Mouse (Mus musculus) skeletal muscle tissue, adult 2 months (tissue): ENCODE results near the gene Stk35.

Experiments used
- DNase-seq: peaks from one replicate; pipeline ENCODE4 v3.0.0-alpha.2; 2012; ENCODE audit warnings: low read depth, low spot score

The Stk35 gene

DNA sequence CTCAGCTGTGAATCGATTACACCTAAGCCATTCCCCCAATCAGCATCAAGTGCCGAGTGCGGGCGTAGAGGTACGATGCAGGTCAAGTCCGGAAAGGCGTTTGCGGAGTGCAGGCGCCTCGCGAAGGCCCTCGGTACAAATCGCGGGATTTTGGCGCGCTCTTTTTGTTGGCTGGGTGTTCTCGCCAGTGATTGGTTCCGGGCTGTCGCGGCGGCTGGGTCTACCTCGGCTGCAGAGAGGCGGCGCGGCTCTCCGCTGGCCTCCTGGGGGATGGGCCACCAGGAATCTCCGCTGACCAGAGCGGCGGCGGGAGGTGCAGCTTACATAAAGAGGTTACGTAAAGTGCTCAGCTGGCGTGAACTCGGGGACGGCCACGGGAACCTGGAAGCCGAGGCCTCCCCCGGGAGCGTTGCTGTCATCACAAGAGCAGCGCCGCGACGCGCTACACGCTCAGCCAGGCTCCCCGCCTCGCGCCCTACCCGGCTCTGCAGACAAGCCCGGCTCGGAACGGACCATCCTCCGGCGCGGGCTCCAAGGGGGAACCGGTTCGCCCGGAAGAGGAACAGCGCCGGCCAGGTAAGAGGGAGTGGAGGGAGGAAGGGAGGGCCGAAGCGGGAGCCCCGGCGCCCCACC lies at the start of gene Stk35:
TSS of gene Stk35 (plus strand) at position 247 of the 633 bp plus-strand sequence.
- DNase-seq = peak; percentile 93

- no peak for DNase-seq
Measured at GRCm38 (mm10) chr2:129782046-129782445, 18.3 kb upstream of the Stk35 start.

- no peak for DNase-seq
Measured at GRCm38 (mm10) chr2:129796501-129796900, 3.8 kb upstream of the Stk35 start.

DNA sequence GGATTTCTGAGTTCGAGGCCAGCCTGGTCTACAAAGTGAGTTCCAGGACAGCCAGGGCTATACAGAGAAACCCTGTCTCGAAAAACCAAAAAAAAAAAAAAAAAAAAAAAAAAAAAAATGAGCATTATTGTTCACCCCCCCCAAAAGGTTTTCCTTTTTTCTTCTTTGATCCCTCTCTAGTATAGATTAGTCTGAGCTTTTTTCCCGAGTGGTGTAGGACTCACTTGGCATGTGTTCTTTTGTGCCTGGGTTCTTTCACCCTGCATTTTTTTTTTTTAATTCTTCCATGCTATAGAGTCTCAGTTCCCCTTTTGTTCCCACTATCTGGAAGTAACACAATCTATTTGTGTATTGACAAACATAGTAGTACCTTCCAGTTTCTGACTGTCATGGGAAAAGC lies 2.6 kb upstream of the Stk35 start:
- no peak for DNase-seq

GRCm38 (mm10) chr2:129798410-129798809 lies 1.9 kb upstream of the Stk35 start:
- no peak for DNase-seq

GRCm38 (mm10) chr2:129800904-129801230 lies 550 bp downstream of the Stk35 start:
- no peak for DNase-seq

DNA sequence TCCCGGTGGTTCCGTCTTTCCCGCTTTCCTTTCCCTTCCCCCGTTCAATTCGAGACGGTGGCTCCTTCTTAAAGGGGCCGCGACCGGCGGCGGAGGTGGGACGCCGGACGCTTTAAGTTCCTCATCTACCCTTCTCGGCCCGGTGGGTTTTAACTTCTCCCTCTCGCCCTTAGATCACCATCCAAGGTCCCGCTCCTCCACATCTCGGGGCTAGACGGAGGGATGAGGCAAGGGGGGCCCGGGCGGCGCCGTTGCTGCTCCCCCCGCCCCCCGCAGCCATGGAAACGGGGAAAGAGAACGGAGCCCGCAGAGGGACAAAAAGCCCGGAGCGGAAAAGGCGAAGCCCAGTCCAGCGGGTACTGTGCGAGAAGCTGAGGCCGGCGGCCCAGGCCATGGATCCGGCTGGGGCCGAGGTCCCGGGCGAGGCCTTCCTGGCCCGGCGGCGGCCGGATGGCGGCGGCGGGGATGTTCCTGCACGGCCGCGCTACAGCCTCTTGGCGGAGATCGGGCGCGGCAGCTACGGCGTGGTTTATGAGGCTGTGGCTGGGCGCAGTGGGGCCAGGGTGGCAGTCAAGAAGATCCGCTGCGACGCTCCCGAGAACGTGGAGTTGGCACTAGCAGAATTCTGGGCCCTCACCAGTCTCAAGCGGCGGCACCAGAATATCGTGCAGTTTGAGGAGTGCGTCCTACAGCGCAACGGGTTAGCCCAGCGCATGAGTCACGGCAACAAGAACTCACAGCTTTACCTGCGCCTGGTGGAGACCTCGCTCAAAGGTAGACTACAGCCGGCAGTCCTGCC lies 1.1 kb downstream of the Stk35 start:
- peak; percentile 73 for DNase-seq

DNA sequence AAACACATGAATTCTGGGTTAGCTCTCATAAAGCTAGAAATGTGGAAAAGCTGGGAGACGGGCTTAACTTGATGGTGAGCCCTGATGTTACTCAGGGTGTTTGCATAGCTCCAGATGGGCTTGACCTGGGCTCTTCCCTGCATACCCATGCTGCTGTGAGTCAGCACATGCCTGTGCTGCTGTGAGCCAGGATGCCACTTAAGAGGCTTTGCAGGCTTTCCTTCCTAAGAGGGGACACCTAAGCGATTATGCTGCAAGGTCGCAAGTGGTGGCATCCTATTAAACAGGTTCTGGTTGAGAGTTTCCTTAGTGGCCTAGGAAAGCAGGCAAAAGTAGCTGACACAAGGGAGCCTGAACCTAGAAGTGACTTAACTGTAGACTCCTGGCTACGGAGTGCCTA lies 5.2 kb downstream of the Stk35 start:
- no peak for DNase-seq

- DNase-seq = no peak
Measured at GRCm38 (mm10) chr2:129806486-129806885, 6.2 kb downstream of the Stk35 start.

- DNase-seq = no peak
Measured at GRCm38 (mm10) chr2:129810563-129810962, 10.2 kb downstream of the Stk35 start.

DNA sequence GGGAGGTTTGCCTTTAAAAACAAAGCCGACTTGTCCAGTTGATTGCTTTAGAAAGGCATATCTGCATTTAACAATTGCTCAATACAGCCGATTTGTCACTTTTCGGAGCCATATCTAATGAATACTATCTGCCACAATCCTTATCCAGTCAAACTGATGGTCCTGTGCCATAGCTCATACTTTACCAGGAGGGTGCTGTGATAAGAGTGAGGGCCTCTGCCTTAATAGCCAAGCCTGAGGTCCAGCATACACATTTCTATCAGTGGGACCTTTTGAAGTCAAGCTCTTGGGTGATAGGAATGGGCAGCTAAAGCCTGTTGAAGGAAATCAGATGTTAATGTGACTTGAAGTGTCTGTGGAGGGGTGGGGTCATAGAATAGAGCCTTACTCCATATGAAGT lies 13.7 kb downstream of the Stk35 start:
- DNase-seq = no peak

DNA sequence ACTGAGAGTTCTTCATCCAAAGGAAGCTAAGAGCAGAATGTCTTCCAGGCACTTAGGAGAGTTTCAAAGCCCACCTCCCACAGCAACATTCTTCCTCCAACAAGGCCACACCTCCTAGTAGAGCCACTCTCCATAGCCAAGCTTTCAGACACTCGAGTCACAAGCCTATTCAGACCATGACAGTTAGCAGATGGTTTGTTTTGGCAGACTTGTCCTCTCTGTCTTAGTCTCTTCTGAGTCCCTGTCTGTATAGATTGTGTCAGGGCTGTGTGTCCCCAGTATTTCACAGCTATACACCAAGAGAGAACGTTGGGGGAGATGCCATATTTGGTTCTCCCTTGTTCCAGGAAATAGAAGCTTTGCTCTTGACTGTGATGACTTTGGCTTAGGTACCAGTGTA lies 14.8 kb downstream of the Stk35 start:
- DNase-seq = no peak

DNA sequence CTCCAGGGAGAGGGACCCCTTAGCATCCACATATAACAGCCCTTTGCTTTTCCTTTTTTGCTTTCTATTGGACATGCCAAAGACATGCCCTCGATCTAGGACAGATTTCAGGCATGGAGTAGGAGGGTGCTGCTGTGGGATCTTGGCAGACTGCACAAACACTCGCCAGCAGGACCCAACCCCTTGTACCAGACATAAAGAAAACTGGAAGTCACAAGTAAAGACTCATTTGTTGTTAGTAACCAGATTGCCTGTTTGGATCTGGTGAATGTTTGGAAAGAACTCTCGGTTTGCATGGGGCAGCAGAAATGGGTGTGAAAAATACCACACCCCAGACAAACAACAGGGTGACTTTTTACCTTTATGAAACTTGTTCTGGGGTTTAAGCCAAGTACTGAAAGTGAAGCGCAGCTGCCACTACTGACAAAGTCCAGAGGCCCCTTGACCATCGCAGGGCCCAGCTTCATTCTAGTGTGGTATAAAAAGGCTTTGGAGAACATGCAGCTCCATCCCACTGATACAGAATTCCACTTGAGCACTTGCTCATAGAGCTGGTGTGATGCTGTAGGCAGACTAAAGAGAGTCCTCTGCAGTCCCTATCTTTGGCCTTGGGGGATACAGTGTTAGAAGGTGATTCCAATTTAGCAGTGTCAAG lies 17.4 kb downstream of the Stk35 start:
- DNase-seq = no peak

GRCm38 (mm10) chr2:129818868-129819267 lies 18.6 kb downstream of the Stk35 start:
- no peak for DNase-seq

DNA sequence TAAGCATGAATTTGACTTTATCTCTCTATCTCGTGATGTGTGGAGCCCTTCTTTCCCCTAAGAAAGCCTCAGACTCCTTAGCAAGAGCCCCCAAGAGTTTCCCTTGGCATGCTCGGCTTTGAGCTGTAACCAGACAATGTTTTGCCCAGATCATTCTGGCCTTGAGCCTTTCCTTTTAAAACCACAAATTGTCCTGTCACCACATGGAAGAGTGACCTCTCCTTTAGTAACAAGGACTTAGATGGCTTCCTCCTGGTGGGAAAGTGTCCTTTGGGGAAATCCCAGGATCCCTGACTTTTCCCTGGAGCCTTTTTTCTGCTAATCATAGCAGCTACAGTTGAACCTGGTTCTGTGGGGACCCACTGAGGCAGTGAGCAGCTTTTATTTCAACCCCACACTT lies 19.2 kb downstream of the Stk35 start:
- DNase-seq = no peak

GRCm38 (mm10) chr2:129819951-129820350 lies 19.6 kb downstream of the Stk35 start:
- no peak for DNase-seq

DNA sequence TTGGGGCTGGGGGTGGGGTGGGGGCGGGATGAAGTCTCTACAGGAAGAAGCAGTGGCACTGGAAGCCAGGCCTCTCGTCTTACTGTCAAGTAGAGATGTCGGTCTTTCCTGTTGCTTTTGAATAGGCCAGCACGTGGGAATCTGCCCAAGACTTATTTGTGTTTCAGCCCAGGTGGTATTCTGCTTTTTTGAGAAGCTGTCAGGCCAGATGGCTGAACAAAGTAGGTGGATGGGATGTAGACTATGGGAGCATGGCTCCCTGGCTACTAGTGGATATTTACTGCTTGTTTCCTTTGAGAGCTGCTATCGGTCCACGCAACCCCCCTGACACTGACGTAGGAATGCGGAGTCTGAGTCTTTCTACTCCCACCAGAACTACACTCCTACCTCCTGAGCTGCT lies 20.7 kb downstream of the Stk35 start:
- no peak for DNase-seq

DNA sequence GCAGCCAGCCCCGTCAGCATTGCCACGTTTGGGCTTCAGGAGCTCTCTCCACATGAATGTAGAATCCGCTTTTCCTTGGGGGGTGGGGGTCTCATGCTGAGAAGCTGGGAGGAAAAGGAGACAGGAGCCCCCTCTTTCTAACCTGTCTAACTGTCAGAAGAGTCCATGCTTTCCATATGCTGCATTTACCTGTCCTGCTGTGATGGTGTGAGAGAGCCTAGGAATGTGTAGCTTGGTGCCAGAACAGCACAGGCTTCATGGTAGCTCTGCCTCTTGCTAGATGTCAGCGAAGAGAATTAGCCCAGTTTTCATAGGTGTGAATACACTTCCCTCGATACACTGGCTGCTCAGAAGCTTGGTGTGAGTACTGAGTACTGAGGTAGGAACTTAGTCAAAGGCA lies 21.3 kb downstream of the Stk35 start:
- no peak for DNase-seq

- no peak for DNase-seq
Measured at GRCm38 (mm10) chr2:129823310-129823709, 23.0 kb downstream of the Stk35 start.

DNA sequence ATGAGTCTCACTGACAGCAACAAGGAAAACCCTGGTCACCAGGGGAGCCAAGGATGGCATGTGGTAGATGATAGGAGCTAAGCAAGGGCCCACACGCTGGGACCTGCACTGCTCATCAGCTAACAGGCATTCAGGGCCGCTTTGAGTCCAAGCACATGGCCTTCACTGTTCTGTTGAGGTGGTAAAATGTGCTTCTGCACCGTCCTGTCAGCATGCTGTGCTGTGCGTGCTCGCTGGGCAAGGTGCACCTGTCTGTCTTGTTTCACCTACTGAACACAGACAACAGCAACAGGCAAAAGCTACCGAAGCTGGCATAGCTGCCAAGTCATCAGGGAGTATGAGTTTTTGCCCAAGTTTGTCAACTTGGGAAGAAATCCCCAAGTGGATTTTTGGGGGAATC lies 23.9 kb downstream of the Stk35 start:
- no peak for DNase-seq

DNA sequence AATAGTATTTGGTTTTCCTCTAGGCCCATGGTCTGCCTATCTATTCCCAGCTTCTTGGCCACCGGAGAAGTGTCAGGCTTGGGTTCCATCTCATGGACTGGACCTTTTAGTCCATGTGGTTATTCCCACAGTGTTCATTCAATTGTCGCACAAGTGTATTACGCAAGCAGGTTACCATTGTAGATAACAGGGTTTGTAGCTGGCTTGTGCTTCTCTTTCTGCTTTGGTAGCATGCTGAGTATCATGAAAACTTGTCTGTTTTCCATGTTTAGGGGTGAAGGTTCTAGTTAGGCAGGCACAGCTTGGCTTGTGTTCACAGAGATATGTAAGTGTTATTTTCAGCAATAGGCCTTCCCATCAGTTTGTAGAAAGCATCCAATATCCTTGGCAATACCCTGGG lies 25.8 kb downstream of the Stk35 start:
- DNase-seq = no peak

- no peak for DNase-seq
Measured at GRCm38 (mm10) chr2:129832993-129833392, 32.7 kb downstream of the Stk35 start.

- DNase-seq = no peak
Measured at GRCm38 (mm10) chr2:129834221-129834620, 33.9 kb downstream of the Stk35 start.
